Mouse (Mus musculus): Measurements from ENCODE around the gene Msrb3. TPM values are rescaled to one million over a fixed set of nuclear protein-coding genes. Genes with fewer than 3 reads are reported as not detected.

Msrb3 gene
- polyA plus RNA-seq, 1 experiment from 2014 or later, result 9.5 TPM

DNA sequence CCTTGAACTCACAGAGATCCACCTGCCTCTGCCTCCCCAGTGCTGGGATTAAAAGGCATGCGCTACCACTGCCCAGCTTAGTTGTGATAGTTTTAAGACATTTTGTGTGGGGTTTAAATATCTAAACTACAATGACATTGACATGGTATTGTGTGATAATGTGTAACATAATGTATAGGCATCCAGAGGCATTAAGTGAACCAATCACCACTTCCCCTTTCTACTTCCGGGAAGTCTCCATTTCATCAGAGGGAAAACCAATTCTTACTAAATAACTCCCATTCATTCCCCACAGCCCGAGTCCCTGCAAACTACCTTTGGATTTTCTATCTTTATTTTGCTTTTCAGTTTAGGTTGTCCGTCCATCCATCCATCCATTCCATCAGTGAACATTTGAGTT lies 90.7 kb downstream of the Msrb3 start:
- H3K36me3 ChIP-seq, result no peaks in the 10 kb centered on the region
- WGBS, result 95% methylated on average over 4 of the region's 4 CpGs

DNA sequence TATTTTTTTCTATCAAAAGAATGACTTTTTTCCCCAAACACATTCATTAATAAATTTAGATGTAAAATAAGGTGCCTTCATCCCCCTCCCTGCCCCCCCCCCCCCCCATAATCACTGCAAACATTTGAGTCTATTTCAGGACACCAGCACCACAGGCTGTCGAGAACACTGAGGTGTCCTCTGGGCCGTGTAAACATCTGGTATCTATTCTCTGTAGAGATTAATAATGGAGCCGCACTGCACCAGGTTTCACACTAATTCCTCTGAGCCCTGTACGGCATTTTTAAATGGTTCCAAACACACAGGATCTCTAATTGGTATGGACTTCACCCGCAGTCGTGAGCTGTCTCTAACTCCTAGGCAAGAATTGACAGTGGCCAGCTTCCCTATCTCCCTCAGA lies 97.8 kb downstream of the Msrb3 start:
- Histone ChIP-seq H3K4me1 (peaks cover 7% of the 10 kb centered on the region; the same call in 1 of the 2 replicates), H3K9ac (no peak overlapping the region), H3K36me3 (no peaks in the 10 kb centered on the region), H3K4me2 (replicated peaks) (no peak overlapping the region), H3K4me3 (replicated peaks) (no peak overlapping the region), H3K27me3 (no peaks in the 10 kb centered on the region), H3K27ac (replicated peaks) (no peak overlapping the region), H3K9me3 (replicated peaks) (no peaks in the 10 kb centered on the region)
- ATAC-seq (ENCODE audit: insufficient number of reproducible peaks, low FRiP score, low TSS enrichment, low read depth), result no peak
- WGBS, result 29% methylated on average over 6 of the region's 6 CpGs

More for the DNA sequence above, 90.7 kb downstream of the Msrb3 start:
- no peaks in the 10 kb centered on the region for H3K27me3 ChIP-seq
- H3K4me2 ChIP-seq (replicated peaks), result no peak overlapping the region
- no peak overlapping the region for H3K9ac ChIP-seq
- peaks cover 8% of the 10 kb centered on the region; the same call in 1 of the 2 replicates for H3K4me1 ChIP-seq
- H3K9me3 ChIP-seq (replicated peaks), result no peaks in the 10 kb centered on the region
- no peak overlapping the region for H3K27ac ChIP-seq (replicated peaks)
- no peak overlapping the region for H3K4me3 ChIP-seq (replicated peaks)
- no peak for ATAC-seq (ENCODE audit: insufficient number of reproducible peaks, low FRiP score, low TSS enrichment, low read depth)

DNA sequence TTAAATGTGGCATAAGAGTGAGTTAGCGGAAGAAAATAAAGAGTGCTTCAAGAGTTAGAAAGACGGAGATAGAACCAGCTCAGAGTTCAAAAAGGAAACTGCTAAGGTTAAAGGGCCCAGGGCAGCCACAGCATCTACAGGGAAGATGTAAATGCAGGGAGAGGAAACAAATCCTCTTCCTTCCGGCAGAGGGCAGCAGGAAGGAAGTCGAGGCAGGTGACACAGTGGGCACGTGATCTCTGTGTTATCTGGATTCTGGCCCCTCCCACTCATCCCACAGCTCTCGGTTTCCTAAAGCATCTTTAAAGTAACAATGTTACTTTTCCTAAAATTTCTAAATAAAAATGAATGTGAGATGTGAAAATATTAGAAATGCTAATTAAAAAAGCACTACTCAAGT lies 99.4 kb downstream of the Msrb3 start:
- H3K4me3 ChIP-seq (replicated peaks), result no peak overlapping the region
- H3K27ac ChIP-seq (replicated peaks), result no peak overlapping the region
- H3K36me3 ChIP-seq, result no peaks in the 10 kb centered on the region
- H3K4me2 ChIP-seq (replicated peaks), result no peak overlapping the region
- no peaks in the 10 kb centered on the region for H3K27me3 ChIP-seq
- peaks cover 9% of the 10 kb centered on the region; the same call in 1 of the 2 replicates for H3K4me1 ChIP-seq
- ATAC-seq (ENCODE audit: insufficient number of reproducible peaks, low FRiP score, low TSS enrichment, low read depth), result no peak
- H3K9me3 ChIP-seq (replicated peaks), result no peaks in the 10 kb centered on the region
- H3K9ac ChIP-seq, result no peak overlapping the region
- WGBS, result 82% methylated on average over 6 of the region's 6 CpGs

DNA sequence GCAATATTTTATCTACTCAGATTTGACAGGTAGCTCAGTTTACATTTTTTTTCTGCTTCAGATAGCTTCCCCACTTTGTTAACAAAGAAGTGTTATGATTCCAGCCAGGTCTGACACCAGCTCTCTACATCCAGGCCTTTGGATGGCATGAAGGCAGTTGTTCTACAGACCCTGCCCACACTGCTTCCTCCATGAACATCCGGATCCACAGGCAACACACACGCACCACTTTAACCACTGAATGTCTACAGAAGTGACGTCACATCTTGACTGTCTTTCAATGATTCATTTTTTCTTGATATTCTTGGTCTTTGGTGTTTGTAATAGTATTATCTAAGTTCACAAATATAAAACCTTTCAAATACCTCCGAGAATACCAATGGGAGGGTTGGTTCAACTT lies 102.2 kb downstream of the Msrb3 start:
- H3K27ac ChIP-seq (replicated peaks), result no peak overlapping the region
- 81% methylated on average over 4 of the region's 4 CpGs for WGBS
- no peak overlapping the region for H3K9ac ChIP-seq
- ATAC-seq (ENCODE audit: insufficient number of reproducible peaks, low FRiP score, low TSS enrichment, low read depth), result no peak
- no peak overlapping the region for H3K4me3 ChIP-seq (replicated peaks)
- no peaks in the 10 kb centered on the region; the same call in 1 of the 2 replicates for H3K36me3 ChIP-seq
- peaks cover 11% of the 10 kb centered on the region; the same call in 1 of the 2 replicates for H3K4me1 ChIP-seq
- no peak overlapping the region for H3K4me2 ChIP-seq (replicated peaks)
- H3K9me3 ChIP-seq (replicated peaks), result no peaks in the 10 kb centered on the region
- H3K27me3 ChIP-seq, result no peaks in the 10 kb centered on the region

DNA sequence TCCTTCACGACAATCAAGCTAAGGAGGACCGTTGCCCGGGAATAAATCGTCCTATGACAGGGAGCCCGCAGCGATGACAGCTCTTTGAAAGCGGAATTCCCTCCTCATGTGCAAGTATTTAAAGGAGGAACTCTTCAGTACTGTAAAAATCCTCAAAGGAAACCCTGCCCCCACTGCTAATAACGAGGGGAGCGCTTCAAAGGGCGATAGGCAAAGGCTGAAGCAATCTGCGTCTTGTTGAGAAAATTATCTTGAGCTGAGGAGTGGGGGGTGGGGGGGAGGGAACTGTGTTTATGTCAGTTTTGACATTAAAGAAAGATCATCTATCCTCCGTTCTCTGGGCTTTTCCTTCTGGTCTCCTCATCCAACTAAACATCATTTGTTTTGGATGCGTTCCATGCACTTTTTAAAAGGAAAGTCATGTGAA lies 104.5 kb downstream of the Msrb3 start:
- ATAC-seq (ENCODE audit: insufficient number of reproducible peaks, low FRiP score, low TSS enrichment, low read depth), result no peak
- Histone ChIP-seq H3K4me2 (replicated peaks) (peak overlapping the region; percentile 33), H3K9ac (no peak overlapping the region), H3K9me3 (replicated peaks) (no peaks in the 10 kb centered on the region), H3K4me1 (peaks cover 7% of the 10 kb centered on the region; the same call in 1 of the 2 replicates), H3K4me3 (replicated peaks) (no peak overlapping the region; the same call in 1 of the 2 replicates), H3K27ac (replicated peaks) (no peak overlapping the region), H3K27me3 (no peaks in the 10 kb centered on the region), H3K36me3 (no peaks in the 10 kb centered on the region; the same call in 1 of the 2 replicates)
- WGBS, result 8% methylated on average over 13 of the region's 13 CpGs

DNA sequence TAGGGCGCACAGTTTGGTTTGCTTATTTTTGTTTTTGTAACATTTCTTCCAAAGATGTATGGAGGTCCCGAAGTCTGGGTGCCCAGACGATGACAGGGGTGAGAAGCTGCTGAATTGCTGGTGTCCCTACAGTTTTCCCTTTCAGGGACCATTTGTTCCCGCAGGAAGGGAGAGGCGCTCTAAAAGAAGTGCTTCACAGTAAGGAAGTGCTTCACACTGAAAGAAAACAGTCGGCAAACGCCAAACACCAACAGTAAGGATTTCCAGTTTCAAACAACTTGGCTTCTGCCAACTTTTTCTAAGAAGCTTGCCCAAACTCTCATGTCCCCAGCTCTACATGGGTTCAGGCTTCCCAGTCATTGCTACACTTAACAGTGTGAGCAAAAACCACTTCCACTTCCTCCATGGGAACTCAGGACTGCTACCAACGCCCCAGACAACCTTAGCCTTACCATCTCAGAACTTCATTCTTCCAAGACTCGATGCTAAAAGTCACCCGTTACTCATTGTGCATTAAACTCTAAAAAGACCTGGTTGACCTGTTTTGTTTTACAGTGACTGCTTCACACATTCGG lies 106.6 kb downstream of the Msrb3 start:
- no peaks in the 10 kb centered on the region for H3K27me3 ChIP-seq
- no peak overlapping the region for H3K27ac ChIP-seq (replicated peaks)
- no peaks in the 10 kb centered on the region; the same call in 1 of the 2 replicates for H3K36me3 ChIP-seq
- no peak overlapping the region for H3K9ac ChIP-seq
- no peak overlapping the region for H3K4me2 ChIP-seq (replicated peaks)
- H3K4me3 ChIP-seq (replicated peaks), result no peak overlapping the region
- 79% methylated on average over 11 of the region's 11 CpGs for WGBS
- H3K9me3 ChIP-seq (replicated peaks), result no peaks in the 10 kb centered on the region
- no peak for ATAC-seq (ENCODE audit: insufficient number of reproducible peaks, low FRiP score, low TSS enrichment, low read depth)
- peaks cover 7% of the 10 kb centered on the region; the same call in 1 of the 2 replicates for H3K4me1 ChIP-seq

DNA sequence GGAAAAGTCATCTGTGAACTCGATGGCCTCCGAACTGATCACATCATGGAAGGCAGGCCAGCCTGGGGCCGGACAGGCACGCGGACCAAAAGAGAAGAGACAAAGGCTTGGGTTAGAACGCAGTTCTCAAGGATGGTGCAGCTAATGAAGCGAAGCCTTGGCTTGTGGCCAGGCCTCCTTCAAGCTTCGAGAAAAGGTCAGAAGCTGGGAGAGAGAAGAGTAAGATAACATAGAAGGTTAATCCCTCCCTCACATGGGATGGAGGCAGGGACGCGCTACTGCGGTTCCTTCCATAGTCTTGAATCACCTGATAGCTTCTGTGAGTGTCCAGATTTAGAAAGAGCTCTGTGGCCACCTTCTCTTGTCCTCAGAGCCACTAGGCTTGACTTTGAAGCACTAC lies 107.5 kb downstream of the Msrb3 start:
- Histone ChIP-seq H3K9ac (no peak overlapping the region), H3K4me1 (peaks cover 7% of the 10 kb centered on the region; the same call in 1 of the 2 replicates), H3K27ac (replicated peaks) (no peak overlapping the region), H3K4me3 (replicated peaks) (no peak overlapping the region), H3K36me3 (no peaks in the 10 kb centered on the region; the same call in 1 of the 2 replicates), H3K27me3 (no peaks in the 10 kb centered on the region), H3K9me3 (replicated peaks) (no peaks in the 10 kb centered on the region), H3K4me2 (replicated peaks) (no peak overlapping the region)
- 89% methylated on average over 11 of the region's 11 CpGs for WGBS
- no peak for ATAC-seq (ENCODE audit: insufficient number of reproducible peaks, low FRiP score, low TSS enrichment, low read depth)

GRCm38 (mm10) chr10:120787202-120787601 lies 111.7 kb downstream of the Msrb3 start:
- Histone ChIP-seq H3K9me3 (replicated peaks) (no peaks in the 10 kb centered on the region), H3K36me3 (no peaks in the 10 kb centered on the region), H3K4me3 (replicated peaks) (no peak overlapping the region), H3K27ac (replicated peaks) (no peak overlapping the region), H3K4me1 (no peaks in the 10 kb centered on the region), H3K27me3 (no peaks in the 10 kb centered on the region), H3K4me2 (replicated peaks) (no peak overlapping the region), H3K9ac (no peak overlapping the region)
- no peak for ATAC-seq (ENCODE audit: insufficient number of reproducible peaks, low FRiP score, low TSS enrichment, low read depth)
- 47% methylated on average over 10 of the region's 10 CpGs for WGBS

DNA sequence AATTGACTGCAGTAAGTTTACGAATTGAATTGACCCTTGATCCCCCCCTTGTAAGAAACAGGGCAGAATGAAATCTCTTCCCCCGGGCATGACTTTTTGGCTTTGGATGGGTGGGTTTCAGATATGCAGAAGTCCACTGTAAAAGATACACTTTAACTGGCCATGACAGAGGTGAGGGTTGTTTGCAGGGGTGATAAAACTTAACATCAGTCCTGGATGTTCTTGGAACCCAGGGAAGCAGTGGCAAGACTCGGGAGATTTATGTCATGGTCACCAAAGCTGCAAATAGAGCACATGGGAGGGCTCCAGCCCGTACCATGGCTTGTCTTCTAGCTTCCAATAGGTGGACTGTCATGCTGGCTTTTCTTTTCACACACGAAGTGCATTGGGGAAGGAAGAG lies 114.4 kb downstream of the Msrb3 start:
- Histone ChIP-seq H3K9me3 (replicated peaks) (no peaks in the 10 kb centered on the region), H3K4me2 (replicated peaks) (no peak overlapping the region), H3K9ac (no peak overlapping the region), H3K4me1 (no peaks in the 10 kb centered on the region), H3K4me3 (replicated peaks) (no peak overlapping the region), H3K27me3 (no peaks in the 10 kb centered on the region), H3K36me3 (no peaks in the 10 kb centered on the region), H3K27ac (replicated peaks) (no peak overlapping the region)
- 53% methylated on average over 5 of the region's 5 CpGs for WGBS
- ATAC-seq (ENCODE audit: insufficient number of reproducible peaks, low FRiP score, low TSS enrichment, low read depth), result no peak

DNA sequence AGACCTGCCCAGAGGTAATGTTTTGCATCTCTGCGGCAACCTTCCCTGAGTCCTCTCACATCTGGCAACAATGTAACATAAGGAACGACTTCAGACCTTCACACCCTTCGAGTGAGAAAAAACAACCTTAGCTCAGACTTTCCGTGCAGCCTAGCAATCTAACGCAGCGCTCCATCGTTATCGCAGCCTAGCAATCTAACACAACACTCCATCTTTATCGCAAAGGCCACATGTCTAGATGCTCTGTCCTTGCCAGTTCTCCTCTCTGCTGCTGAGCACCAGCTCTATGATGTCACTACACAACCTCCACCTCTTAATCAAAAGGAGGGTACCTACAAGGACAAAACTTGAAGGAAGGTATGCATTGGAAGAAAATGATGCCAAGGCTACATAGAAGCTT lies 115.5 kb downstream of the Msrb3 start:
- Histone ChIP-seq H3K4me1 (no peaks in the 10 kb centered on the region), H3K4me3 (replicated peaks) (no peak overlapping the region), H3K27me3 (no peaks in the 10 kb centered on the region), H3K9me3 (replicated peaks) (no peaks in the 10 kb centered on the region), H3K36me3 (no peaks in the 10 kb centered on the region), H3K4me2 (replicated peaks) (no peak overlapping the region), H3K9ac (no peak overlapping the region), H3K27ac (replicated peaks) (no peak overlapping the region)
- WGBS, result 65% methylated on average over 9 of the region's 9 CpGs
- no peak for ATAC-seq (ENCODE audit: insufficient number of reproducible peaks, low FRiP score, low TSS enrichment, low read depth)

DNA sequence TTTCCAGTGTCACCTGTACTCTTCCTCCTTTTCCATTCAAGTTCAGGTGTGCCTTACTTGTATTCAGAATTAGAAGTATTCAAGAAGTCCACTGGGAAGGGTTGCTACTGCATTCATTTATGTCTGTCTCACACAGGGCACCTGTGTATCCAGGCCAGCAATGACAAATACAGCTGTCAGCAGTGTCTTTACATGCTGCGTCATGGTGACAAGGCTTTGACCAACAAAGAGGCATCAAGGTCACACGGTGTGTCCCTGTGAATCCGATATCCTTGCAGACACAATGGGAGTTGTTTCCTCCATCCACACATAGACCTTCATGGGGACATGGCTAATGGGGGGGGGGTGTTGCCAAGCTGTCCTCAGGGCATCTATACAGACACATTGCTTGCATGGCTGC lies 121.4 kb downstream of the Msrb3 start:
- Histone ChIP-seq H3K27ac (replicated peaks) (no peak overlapping the region), H3K36me3 (no peaks in the 10 kb centered on the region), H3K4me2 (replicated peaks) (no peak overlapping the region), H3K9me3 (replicated peaks) (no peaks in the 10 kb centered on the region), H3K27me3 (no peaks in the 10 kb centered on the region), H3K9ac (no peak overlapping the region), H3K4me3 (replicated peaks) (no peak overlapping the region), H3K4me1 (no peaks in the 10 kb centered on the region)
- no peak for ATAC-seq (ENCODE audit: insufficient number of reproducible peaks, low FRiP score, low TSS enrichment, low read depth)
- 89% methylated on average over 3 of the region's 3 CpGs for WGBS

DNA sequence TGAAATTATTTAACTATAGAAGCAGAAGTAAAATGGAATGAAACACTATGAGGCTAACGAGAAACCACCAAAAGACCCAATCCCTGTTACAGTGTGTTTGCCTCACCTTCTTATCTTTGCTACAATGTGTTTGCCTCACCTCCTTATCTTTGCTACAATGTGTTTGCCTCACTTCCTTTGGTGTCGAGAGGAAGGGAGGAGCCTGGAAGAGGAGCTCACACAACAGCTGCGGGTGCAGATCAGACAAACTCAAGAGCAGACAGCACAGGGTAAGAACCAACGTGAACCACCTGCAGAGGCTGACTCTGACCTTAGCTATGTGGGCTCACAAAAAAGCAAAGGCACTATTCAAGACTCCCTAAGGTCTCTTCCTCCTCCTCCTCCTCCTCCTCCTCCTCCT lies 123.5 kb downstream of the Msrb3 start:
- 77% methylated on average over 4 of the region's 4 CpGs for WGBS
- ATAC-seq (ENCODE audit: insufficient number of reproducible peaks, low FRiP score, low TSS enrichment, low read depth), result no peak
- no peak overlapping the region for H3K4me3 ChIP-seq (replicated peaks)

More for the DNA sequence above, 123.5 kb downstream of the Msrb3 start:
- H3K9me3 ChIP-seq (replicated peaks), result no peaks in the 10 kb centered on the region
- H3K4me1 ChIP-seq, result no peaks in the 10 kb centered on the region
- no peaks in the 10 kb centered on the region for H3K36me3 ChIP-seq
- H3K27ac ChIP-seq (replicated peaks), result no peak overlapping the region
- H3K27me3 ChIP-seq, result no peaks in the 10 kb centered on the region
- no peak overlapping the region for H3K4me2 ChIP-seq (replicated peaks)
- H3K9ac ChIP-seq, result no peak overlapping the region

All from embryonic facial prominence, embryonic 15.5 days (tissue).